17 mouse cellular contexts compared by ENCODE assay signal in genomic region chr8:10671862-10672548, GRCm38 (mm10).
"Had no signal": no experiment of that assay in that cellular context is flagged by ENCODE, and none has a peak within 500 bp of the region (broad histone marks: within the 10 kb centered on the region; RNA-seq: fewer than 3 reads in every experiment).

No protein-coding gene starts in this region.

- H3K9me3 ChIP-seq: kidney, embryonic 15.5 days; liver, embryonic 13.5 days; lung, embryonic 15.5 days; midbrain, embryonic 13.5 days; neural tube, embryonic 15.5 days had no signal

- ATAC-seq: liver, postnatal 0 days; midbrain, embryonic 13.5 days had no signal

- H3K27me3 ChIP-seq: limb, embryonic 15.5 days; liver, embryonic 13.5 days; lung, embryonic 15.5 days; midbrain, embryonic 13.5 days; neural tube, embryonic 15.5 days had no signal

- H3K4me3 ChIP-seq: kidney, embryonic 15.5 days; limb, embryonic 15.5 days; liver, embryonic 13.5 days; lung, embryonic 15.5 days; midbrain, embryonic 13.5 days; myocyte; neural tube, embryonic 15.5 days had no signal

- DNase-seq: kidney, adult 2 months; kidney, postnatal 14 days; layer of hippocampus, postnatal 36 days; liver, embryonic 13.5 days; liver, postnatal 0 days; lung, postnatal 14 days; right cerebral cortex, postnatal 4 days; spleen, adult 18-20 months; thymus, adult 2 months; thymus, postnatal 25 days had no signal

- H3K36me3 ChIP-seq: kidney, embryonic 15.5 days; limb, embryonic 15.5 days; liver, embryonic 13.5 days; lung, embryonic 15.5 days; midbrain, embryonic 13.5 days; neural tube, embryonic 15.5 days had no signal

- H3K4me1 ChIP-seq: kidney, embryonic 15.5 days; limb, embryonic 15.5 days; liver, embryonic 13.5 days; lung, embryonic 15.5 days had no signal

- H3K27ac ChIP-seq: kidney, embryonic 15.5 days; limb, embryonic 15.5 days; liver, embryonic 13.5 days; lung, embryonic 15.5 days; macrophage; midbrain, embryonic 13.5 days; neural tube, embryonic 15.5 days had no signal
